Mouse (Mus musculus) gonadal fat pad, adult 2 months (tissue): ENCODE data around the gene Nectin1. TPM values are rescaled to one million over a fixed set of nuclear protein-coding genes. Genes with fewer than 3 reads are reported as not detected.

ENCODE experiments used
- DNase-seq: peaks from one replicate; pipeline ENCODE4 v3.0.0-alpha.2; 2012; ENCODE audit warnings: low read depth
- polyA plus RNA-seq: library from polyadenylated mRNA; depleted of rRNA; stranded (reverse); fragments of >200 nt; gene quantifications from 2 replicates; pipeline ENCODE4 v1.2.3, GENCODE M21; 2012

Nectin1 gene
- polyA plus RNA-seq, 1 experiment, result 6.7 TPM

DNA sequence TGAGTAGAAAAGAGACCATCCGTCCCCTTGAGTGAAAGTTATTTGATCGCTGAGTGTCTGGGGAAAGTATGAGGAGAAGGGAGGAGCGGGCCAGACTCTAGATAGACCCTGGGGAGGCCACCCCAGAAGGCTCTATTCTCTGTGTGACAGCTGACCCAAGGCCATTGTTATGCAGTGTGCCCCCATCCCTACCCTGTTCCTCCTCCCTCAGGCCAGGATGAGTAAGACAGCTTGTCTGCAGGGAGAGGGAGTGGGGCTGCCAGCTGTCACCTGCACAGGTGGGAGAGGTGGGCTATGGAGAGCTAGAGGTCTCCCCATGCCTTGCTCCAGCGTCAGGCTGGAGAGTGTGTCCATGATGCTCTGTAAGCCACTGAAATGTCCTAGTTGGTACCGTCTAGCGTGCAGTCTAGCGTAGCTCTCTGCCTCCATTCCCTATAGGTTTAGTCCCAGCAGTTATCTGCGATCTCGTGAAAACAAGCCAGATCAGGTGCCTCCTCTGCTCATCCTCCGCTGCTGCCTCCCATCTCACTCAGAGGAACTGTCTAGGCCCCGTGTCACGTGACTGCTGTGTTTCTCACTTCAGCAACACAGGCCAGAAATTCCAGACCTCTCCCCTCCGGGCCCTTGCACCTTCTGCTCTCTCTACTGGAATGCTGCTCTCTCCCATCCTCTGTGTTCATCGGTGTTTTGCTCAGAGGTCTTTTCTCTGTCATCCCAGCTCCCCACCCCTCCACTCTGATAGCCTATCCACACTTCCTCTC is 21.8 kb downstream of the Nectin1 start:
- DNase-seq, result no peak

DNA sequence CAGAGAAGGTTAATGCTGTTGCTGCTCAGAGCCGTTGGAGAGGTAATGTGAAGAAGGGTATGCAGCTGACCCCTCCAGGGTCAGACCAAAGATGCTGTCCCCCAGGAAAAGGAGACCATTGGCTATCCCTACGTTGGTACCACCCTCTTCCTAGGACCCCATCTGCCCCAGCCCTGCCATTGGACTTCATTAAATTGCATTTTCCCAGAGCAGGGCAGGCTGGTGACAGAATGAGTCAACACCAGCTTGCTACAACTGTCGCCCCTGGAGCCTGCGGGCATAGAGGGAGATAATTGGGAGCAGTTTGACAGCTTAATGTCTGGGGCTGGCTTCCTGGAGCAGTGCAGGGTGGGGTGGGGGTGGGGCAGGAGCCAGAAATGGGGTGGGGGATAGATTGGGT is 25.0 kb downstream of the Nectin1 start:
- no peak for DNase-seq

DNA sequence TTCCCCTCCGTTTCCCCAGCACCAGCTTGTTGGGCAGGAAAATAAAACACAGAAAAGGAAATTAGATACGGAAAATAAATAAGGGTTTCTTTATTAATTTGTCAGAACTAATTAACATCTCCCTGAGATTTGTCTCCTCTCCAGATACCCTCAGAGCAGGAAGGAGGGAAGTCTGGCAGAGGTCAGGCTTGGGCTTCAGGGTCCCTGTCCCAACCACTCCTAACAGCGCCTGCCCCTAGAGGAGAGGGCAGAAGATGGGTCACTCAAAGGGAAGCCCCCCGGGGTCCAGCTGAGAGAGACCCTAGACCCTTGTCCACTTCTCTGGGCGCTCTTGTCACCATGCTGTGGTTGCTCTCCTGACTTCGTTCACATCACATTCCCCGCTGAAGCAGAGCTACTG is 25.4 kb downstream of the Nectin1 start:
- DNase-seq, result no peak

GRCm38 (mm10) chr9:43769940-43770339 is 26.2 kb downstream of the Nectin1 start:
- DNase-seq, result no peak

- no peak for DNase-seq
Observed at GRCm38 (mm10) chr9:43771041-43771440, 27.3 kb downstream of the Nectin1 start.

DNA sequence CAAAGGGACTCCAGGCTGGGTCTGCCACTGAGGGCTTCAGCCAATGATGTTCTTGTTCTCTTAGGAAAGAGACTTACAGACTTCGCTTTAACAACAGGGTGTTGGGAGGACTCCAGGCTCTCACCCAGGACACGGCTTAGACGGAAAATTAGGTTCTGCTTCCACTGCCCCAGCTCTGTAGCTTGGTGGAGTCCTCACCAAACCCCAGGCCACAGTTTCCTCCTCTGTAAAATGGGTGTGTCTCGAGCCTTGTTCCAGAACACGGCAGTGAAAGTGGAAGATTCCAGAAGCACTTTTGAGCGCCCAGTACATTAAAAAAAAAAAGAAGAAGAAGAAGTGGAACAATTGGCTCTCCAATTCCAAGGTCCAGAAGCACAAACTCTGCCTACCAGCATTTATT is 28.7 kb downstream of the Nectin1 start:
- DNase-seq, result no peak

- DNase-seq, result no peak
Observed at GRCm38 (mm10) chr9:43773521-43773920, 29.7 kb downstream of the Nectin1 start.

- no peak for DNase-seq
Observed at GRCm38 (mm10) chr9:43774427-43774826, 30.6 kb downstream of the Nectin1 start.

DNA sequence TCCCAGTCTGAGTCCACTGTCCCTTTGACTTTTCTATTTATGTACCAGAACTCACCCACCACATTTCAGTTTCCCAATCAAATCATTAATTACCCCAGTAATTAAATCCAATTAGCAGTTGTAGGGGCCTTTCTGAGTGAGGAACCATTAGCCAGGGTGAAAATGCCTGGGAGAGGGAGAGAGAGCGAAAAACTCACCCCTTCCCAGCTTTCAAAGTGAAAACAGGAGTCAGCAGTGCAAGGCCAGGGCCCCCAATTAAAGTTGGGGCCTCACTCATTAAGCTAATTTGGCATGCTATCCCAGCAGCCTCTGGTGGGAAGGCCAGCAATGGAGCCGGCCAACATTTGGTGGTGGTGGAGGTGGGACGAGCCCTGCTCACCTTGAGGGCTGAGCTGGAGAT is 32.4 kb downstream of the Nectin1 start:
- DNase-seq, result no peak

DNA sequence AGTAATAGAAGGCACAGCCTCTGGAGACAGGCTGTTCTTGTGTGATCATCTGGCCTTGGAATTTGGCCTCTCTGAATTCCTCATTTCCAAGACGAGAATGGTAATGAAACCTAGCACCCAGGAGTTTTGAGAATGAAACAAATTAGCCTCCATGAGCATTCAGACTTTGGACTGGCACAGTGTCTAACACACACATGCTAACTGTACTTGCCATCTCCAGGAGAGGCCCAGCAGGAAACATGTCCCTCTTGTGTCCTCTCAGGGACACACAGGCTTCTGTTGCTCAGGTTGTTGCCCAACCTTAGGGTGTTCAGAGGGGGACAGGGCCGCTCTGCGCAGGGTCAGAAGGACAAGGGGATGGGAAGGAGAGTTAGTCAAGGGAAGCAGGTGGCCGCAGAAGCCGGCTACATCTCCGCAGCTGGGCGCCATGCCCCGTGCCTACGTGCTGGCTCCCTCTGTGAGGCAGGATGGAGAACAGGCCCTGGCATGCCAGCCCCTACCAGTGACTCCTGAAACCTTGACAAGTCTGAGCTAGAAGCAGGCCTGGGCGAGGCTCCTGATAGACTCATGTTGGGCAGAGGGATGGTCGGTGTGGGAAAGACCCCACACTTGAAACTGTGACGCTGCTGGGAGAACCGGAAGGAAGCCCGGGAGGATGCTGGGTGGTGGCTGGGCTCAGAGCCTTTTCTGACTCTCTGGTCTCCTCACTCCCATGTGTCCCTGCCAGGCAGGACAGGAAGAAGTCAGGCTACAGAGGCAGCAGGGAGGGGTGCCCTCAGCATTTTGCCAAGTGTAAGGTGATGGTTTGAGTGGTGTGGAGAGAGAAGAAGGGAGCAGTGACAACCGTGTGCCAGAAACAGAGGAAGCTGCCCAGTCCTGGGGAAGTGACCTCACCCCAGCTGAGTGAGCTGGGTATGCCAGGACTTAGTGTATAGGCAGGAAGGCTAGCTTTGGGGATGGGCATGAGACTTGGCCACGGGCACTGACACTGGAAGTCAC is 33.9 kb downstream of the Nectin1 start:
- no peak for DNase-seq

DNA sequence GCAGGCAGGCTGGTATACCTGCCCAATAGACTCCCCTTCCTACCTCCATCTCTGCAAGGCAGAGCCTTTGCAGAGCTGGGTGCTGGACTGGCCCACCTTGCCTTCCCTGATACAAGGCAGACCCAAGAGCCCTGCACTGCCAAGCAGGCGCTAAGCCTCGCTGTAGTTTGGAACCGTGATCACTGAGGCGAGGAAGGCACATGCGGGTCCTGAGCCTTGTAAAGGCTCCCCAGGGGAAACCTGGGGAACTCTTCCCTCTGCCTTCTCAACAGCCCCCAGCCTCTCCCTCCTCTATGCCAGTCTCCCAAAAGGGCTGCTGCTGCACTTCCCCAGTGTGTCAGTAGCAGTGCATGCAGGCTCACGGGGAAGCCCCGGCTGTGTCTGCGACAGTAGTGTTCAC is 37.1 kb downstream of the Nectin1 start:
- DNase-seq, result no peak

- no peak for DNase-seq
Observed at GRCm38 (mm10) chr9:43782401-43782800, 38.6 kb downstream of the Nectin1 start.

GRCm38 (mm10) chr9:43783959-43784358 is 40.2 kb downstream of the Nectin1 start:
- no peak for DNase-seq

DNA sequence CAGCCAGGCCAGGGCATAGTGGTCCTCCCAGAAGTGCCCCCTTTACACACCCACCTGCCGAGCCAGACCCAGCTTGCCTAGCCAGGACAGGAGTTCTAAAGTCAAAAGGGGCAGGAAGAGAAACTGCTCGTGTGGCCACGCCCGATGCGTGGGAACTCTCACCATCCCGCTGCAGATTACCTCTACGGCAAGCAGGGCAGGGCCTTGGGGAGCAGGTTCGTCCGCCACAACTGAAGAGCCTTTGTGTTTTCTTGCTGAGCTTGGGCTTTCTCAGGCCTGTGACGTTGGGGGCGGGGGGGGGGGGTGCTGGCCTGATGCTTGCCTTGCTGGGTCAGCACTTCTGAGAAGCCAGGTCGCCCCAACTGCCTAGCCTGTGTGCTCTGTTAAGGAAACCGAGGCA is 41.1 kb downstream of the Nectin1 start:
- no peak for DNase-seq

GRCm38 (mm10) chr9:43787591-43787990 is 43.8 kb downstream of the Nectin1 start:
- no peak for DNase-seq

- no peak for DNase-seq
Observed at GRCm38 (mm10) chr9:43792681-43793080, 48.9 kb downstream of the Nectin1 start.

- DNase-seq, result no peak
Observed at GRCm38 (mm10) chr9:43793411-43793810, 49.6 kb downstream of the Nectin1 start.

DNA sequence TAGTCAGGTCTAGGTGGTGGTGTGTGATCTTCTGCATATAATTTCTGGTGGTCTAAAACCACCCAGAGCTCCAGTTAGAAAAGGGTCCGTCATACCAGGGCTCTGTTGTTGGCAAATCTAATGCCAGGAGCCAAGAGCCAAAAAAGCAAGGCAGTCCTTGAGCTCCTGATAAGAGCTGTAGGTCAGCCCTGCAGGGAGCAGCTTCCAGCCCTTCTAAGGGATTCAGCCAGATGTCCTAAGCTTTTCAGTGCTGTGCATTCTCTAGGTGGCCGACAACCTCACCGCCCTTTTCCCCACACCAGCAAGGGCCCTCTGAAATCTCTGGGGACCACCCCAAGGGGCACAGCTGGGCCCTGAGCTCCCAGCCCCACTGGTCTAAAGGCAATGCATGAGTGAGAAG is 52.2 kb downstream of the Nectin1 start:
- no peak for DNase-seq

GRCm38 (mm10) chr9:43796841-43797740 is 53.3 kb downstream of the Nectin1 start:
- peak; percentile 91 for DNase-seq

DNA sequence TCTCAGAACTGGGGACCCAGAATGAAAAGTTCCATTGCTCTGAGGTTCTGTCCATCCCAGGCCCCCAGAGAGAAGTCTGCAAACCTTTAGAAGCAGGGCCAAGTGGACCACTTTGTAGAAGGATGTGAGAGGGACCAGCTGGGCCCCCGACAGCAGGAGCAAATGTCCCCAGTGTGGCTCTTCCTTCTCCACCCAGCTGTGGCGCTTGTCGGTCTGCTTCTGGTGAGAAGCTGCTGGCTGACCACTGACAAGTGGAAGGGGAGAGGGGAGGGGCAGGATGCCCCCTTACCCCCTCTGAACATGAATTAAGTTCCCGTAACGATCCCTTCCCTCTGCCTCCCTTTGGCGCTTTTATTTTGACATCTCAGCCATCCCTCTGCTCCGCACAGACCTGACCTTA is 54.0 kb downstream of the Nectin1 start:
- DNase-seq, result no peak

DNA sequence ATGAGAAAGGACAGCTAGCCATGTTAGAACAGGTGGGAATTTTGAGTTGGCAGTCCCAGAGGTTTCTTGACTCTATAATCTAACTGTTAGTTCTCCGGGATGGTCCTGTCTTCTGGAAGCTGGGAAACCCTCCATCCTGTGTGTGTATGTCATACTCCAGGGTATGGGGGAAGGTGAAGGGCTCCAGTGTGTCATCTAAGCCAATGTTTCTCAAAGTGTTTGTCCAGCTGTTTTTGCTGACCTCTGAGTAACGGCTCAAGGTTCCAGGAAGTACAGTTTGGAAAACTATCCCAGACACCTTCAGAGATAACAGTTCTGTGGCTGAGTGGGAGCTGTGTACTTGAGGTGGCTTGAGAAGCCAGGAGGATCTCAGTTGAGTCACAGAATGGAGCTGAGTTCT is 56.7 kb downstream of the Nectin1 start:
- DNase-seq, result no peak

DNA sequence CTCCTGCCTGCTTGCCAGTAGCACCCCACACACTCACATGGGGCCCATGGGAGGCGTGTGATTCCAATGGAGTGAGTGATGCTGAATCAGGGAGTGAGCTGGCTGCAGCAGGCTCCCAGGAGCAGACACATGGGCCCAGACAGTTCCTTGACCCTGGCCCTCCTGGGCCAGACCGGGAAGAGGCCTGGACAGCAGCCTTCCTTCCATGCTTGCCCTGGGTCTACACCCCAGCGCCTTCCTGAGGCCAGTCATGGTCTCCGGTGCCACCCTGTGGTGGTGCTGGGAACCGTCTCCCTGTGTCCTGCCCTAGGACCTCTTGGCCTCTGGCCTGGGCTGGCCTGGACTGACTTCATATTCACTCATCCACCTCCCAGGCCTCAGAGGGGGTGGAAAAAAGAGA is 58.1 kb downstream of the Nectin1 start:
- DNase-seq, result no peak
